Mouse (Mus musculus) CD4-positive naive resting alpha-beta T cell, adult 57 days (primary cell): ENCODE results near the gene Gm14214. TPM values are rescaled to one million over a fixed set of nuclear protein-coding genes. Genes with fewer than 3 reads are reported as not detected.

ENCODE experiments used
- total RNA-seq: library from RNA; stranded (reverse); gene quantifications from one replicate; pipeline ENCODE4 v1.2.4, GENCODE M21; 2023

Gm14214 gene
- total RNA-seq: not detected

DNA sequence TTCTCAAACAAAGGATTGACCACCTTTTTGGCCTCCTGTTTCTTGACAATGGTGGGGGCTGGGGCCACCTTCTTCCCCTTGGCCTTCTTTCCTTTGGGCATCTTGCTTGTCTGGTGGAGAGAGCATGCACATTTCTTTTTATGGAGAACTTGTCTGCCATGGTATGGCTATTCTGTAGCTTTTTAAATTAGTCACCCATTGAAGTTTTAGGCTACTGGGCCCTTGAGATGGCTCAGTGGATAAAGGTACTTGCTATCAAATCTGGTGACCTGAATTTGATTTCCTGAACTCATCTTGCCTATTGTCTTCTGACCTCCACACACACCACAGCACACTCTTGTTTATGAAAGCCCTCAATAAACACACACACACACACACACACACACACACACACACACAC is at the start of gene Gm14214:
Gm14214 (minus strand) TSS at position 101 of the 400 bp plus-strand sequence.

DNA sequence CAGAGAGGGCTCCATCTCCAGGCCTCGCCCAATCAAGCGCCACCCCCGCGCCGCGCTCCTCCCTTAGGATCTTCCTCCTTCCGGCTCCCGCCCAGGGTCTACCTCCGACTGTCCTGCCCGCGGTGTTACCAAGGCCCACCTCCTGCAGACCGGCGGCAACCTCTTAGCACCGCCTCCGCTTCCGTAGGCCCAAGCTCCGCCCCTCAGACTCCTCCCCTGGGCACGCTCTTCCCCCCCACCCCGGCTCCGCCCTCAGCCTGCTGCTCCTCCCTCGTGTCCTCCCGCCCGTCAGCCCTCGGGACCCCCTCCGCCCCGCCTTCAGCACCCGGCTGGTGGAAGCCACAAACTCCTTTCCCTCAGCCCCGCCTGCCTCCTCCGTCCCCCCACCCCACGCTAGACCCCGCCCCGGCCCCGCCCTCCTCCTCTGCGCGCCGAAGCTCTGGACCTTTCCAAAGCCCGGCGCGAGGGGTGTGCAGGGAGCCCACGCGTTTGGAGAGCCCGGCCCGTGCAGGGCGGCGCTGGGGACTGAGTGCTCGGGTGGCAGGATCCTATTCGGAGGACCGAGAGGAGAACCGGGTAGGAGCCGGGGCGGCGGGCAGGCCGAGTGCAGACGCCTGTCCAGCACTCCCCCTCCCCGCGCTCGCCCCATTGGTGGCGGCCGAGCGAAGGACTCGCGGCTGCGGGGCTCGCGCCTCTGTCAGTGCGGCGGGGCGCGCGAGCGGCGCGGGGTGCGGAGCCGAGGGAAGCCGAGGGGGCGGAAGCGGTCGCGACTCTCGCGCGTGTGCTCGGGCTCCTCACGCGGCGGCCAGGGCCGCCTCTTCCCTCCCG is 21.0 kb upstream of the Gm14214 start, which contains the start of the genes Raly and a:
Raly (plus strand) TSS at position 441 of the 828 bp plus-strand sequence.
a (plus strand) TSS at position 747 of the 828 bp plus-strand sequence.

Other genes starting within 250 kb of the Gm14214 start
- 0.89 TPM for gene 1700003F12Rik, start 222.9 kb downstream of the Gm14214 start, total RNA-seq
- gene Actl10, start 218.3 kb downstream of the Gm14214 start, total RNA-seq: 1.2 TPM
- 0.95 TPM for gene Necab3, start 211.1 kb downstream of the Gm14214 start, total RNA-seq
- gene E2f1, start 200.1 kb downstream of the Gm14214 start, total RNA-seq: 1.5 TPM
- gene Pxmp4, start 166.3 kb downstream of the Gm14214 start, total RNA-seq: 9.5 TPM
- gene Zfp341, start 156.7 kb downstream of the Gm14214 start, total RNA-seq: 6.6 TPM
- gene 4930519P11Rik, start 156.6 kb downstream of the Gm14214 start, total RNA-seq: not detected
- gene Chmp4b, start 118.3 kb downstream of the Gm14214 start, total RNA-seq: 169 TPM
- gene Raly, start 21.1 kb upstream of the Gm14214 start, total RNA-seq: 245 TPM
- gene a, start 21.4 kb upstream of the Gm14214 start, total RNA-seq: not detected
- gene Eif2s2, start 122.9 kb upstream of the Gm14214 start, total RNA-seq: 94.9 TPM
- not detected for gene Gm14226, start 248.2 kb upstream of the Gm14214 start, total RNA-seq